Mouse (Mus musculus): ENCODE measurements around the gene Npas3. TPM values are rescaled to one million over a fixed set of nuclear protein-coding genes. Genes with fewer than 3 reads are reported as not detected.

Gene Npas3
- polyA plus RNA-seq, 1 experiment from 2014 or later = 0.70 TPM

DNA sequence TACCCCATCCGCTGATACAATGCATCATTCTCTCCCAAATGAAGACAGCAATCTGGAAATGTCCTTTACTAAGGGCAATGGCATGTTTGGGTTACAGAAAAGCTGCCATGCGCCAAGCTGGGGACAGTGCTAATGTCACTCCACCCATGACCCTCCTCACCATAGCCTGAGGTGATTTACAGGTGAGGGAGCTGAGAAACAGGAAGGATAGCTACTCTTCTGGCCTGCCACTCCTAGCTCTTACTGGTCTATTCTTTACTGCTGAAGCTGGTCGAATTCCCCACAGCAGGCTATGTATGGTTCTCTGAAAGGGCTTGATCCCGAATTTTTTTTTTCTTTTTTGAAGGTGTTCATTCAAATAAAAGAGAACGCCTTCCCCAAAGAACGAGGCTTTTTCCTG, 798.3 kb downstream of the Npas3 start:
- Histone ChIP-seq H3K9ac (no peak overlapping the region), H3K4me1 (no peaks in the 10 kb centered on the region), H3K4me2 (no peak overlapping the region), H3K4me3 (no peak overlapping the region), H3K27ac (no peak overlapping the region), H3K9me3 (replicated peaks) (no peaks in the 10 kb centered on the region), H3K36me3 (no peaks in the 10 kb centered on the region), H3K27me3 (replicated peaks) (no peaks in the 10 kb centered on the region)
- ATAC-seq = no peak
- 53% methylated on average over 6 of the region's 6 CpGs for WGBS (ENCODE audit: insufficient replicate concordance)

DNA sequence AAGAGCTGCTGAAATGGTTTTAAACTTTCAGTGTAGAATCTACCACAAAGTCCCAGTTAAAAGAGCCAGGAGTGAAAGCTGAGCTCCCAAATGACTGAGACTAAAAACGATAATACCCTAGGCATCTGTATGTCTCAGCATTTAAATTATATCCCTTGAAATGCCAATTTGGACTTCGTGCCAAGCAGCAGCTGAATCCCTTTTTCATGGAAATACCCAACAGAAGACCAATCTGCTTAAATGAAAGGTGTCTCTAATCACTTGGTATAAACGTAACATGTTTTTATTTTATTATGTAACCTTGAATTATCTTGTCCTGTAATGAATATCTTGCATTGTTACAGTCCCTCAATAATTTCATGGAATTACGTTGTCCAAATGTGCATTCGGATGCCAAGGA, 799.6 kb downstream of the Npas3 start:
- no peaks in the 10 kb centered on the region for H3K9me3 ChIP-seq (replicated peaks)
- no peak overlapping the region for H3K4me3 ChIP-seq
- no peak overlapping the region for H3K4me2 ChIP-seq
- no peaks in the 10 kb centered on the region for H3K36me3 ChIP-seq
- H3K9ac ChIP-seq = no peak overlapping the region
- H3K4me1 ChIP-seq = no peaks in the 10 kb centered on the region
- no peak for ATAC-seq
- WGBS (ENCODE audit: insufficient replicate concordance) = 70% methylated on average over 5 of the region's 5 CpGs
- no peak overlapping the region for H3K27ac ChIP-seq
- H3K27me3 ChIP-seq (replicated peaks) = no peaks in the 10 kb centered on the region

DNA sequence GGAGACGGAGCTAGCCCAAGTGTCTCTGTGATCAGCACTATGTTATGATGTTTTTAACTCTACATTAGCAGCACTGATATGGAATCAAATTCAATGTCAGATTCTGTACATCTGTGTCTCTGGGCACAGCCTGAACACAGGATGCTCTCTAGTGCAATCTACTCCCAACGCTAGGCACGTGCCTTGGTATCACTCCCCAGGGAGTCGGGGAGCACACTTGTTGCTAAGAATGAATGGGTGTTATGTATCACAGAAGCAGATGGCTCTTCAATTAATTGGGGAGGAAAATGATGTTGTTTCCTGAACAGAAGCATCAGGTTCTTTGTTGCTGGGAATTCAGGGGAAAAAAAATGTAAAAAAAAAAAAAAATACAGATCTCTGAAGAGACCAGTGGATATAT, 801.4 kb downstream of the Npas3 start:
- Histone ChIP-seq H3K4me3 (no peak overlapping the region), H3K27me3 (replicated peaks) (no peaks in the 10 kb centered on the region), H3K9ac (no peak overlapping the region), H3K4me2 (no peak overlapping the region), H3K4me1 (no peaks in the 10 kb centered on the region), H3K36me3 (no peaks in the 10 kb centered on the region), H3K27ac (no peak overlapping the region), H3K9me3 (replicated peaks) (no peaks in the 10 kb centered on the region)
- WGBS (ENCODE audit: insufficient replicate concordance) = 73% methylated on average over 4 of the region's 4 CpGs
- no peak for ATAC-seq

DNA sequence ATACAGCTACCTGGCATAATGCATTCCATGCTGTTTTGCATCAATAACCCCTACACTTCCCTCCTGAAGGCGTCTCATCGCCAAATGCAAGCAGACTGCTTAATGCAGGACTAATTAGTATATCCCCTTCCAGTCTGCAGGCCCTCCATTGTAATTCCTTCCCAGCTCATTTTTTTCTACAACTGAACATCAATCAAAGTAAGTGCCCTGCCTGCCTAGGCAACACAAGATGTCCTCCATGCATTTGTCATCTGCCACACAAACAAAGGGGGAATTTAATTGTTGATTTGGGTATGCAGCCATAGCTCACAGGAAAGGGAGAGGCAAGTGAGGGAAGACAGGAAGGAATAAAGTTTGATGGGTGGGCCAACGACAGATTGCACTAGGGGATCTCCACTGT, 804.5 kb downstream of the Npas3 start:
- Histone ChIP-seq H3K36me3 (no peaks in the 10 kb centered on the region), H3K4me1 (no peaks in the 10 kb centered on the region), H3K4me3 (no peak overlapping the region), H3K27me3 (replicated peaks) (no peaks in the 10 kb centered on the region), H3K9me3 (replicated peaks) (no peaks in the 10 kb centered on the region), H3K27ac (no peak overlapping the region), H3K4me2 (no peak overlapping the region), H3K9ac (no peak overlapping the region)
- WGBS (ENCODE audit: insufficient replicate concordance) = 44% methylated on average over 3 of the region's 3 CpGs
- ATAC-seq = no peak

DNA sequence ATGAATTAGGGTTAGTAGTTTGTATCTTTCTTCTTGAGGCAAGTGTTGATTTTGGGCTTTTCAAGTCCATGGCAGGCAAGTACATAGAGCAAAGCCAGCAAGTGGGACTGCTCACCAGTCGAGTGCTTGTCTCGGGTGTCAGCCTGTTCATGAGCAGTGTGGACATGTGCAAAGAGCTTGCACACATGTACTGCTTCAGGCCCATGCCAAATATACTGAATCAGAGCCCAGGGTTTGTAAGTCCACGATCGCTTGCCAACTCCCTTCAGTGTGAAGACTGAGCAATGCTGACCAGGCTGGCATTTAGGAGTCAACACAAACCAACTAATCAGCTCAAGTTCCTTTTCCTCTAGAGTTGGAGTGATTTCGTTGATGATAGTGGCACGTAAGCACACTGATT, 805.1 kb downstream of the Npas3 start:
- Histone ChIP-seq H3K36me3 (no peaks in the 10 kb centered on the region), H3K4me2 (no peak overlapping the region), H3K27ac (no peak overlapping the region), H3K4me3 (no peak overlapping the region), H3K9ac (no peak overlapping the region), H3K27me3 (replicated peaks) (no peaks in the 10 kb centered on the region), H3K9me3 (replicated peaks) (no peaks in the 10 kb centered on the region), H3K4me1 (no peaks in the 10 kb centered on the region)
- no peak for ATAC-seq
- WGBS (ENCODE audit: insufficient replicate concordance) = 73% methylated on average over 6 of the region's 6 CpGs

DNA sequence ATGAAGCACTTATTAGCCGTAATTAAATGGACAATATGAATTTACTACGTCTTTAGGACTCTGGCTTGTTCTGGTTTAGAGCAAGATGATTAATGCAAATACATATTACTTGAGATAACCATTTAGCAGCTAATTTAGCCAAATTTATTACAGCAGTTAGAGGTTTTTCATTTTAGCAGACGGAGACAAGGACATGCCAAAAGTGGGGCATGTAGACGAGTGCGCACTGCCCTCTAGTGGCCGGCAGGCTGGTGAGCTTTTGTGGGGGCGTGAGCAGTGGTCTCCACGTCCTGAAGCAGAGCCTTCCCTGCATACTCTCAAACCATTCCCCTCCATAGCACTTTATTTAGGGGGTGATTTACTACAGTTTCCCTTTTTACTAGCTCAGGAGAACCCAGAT, 812.3 kb downstream of the Npas3 start:
- no peaks in the 10 kb centered on the region for H3K36me3 ChIP-seq
- peaks cover 5% of the 10 kb centered on the region; the same call in 1 of the 2 replicates for H3K4me1 ChIP-seq
- no peaks in the 10 kb centered on the region for H3K9me3 ChIP-seq (replicated peaks)
- no peak overlapping the region for H3K9ac ChIP-seq
- no peak overlapping the region for H3K4me3 ChIP-seq
- WGBS (ENCODE audit: insufficient replicate concordance) = 21% methylated on average over 8 of the region's 8 CpGs
- no peak overlapping the region for H3K27ac ChIP-seq
- ATAC-seq = no peak
- H3K4me2 ChIP-seq = no peak overlapping the region
- peaks cover 15% of the 10 kb centered on the region; the same call in 1 of the 2 replicates for H3K27me3 ChIP-seq (replicated peaks)

DNA sequence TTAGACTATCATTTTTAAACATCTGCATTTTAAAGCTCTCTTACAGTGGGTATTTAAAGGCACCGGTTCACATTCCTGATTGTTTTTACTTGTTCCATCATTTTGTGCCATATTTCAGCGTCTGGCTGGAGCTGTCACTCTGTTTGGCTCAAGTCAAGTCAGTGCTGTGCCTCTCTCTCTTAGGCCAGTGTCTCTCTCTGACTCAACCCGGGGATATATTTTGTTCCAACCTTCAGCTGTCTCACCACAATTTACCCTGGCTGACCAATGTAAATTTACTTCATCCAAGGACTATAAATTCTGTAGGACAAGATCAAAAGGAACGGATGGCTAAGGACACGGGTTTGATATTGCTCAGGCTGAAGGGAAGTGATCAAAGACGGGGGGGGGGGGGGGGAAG, 812.7 kb downstream of the Npas3 start:
- no peaks in the 10 kb centered on the region for H3K9me3 ChIP-seq (replicated peaks)
- 51% methylated on average over 6 of the region's 6 CpGs for WGBS (ENCODE audit: insufficient replicate concordance)
- no peaks in the 10 kb centered on the region for H3K36me3 ChIP-seq
- H3K27ac ChIP-seq = no peak overlapping the region
- H3K4me2 ChIP-seq = no peak overlapping the region
- ATAC-seq = no peak
- peaks cover 17% of the 10 kb centered on the region; the same call in 1 of the 2 replicates for H3K27me3 ChIP-seq (replicated peaks)
- H3K9ac ChIP-seq = no peak overlapping the region
- peaks cover 5% of the 10 kb centered on the region; the same call in 1 of the 2 replicates for H3K4me1 ChIP-seq
- H3K4me3 ChIP-seq = no peak overlapping the region

DNA sequence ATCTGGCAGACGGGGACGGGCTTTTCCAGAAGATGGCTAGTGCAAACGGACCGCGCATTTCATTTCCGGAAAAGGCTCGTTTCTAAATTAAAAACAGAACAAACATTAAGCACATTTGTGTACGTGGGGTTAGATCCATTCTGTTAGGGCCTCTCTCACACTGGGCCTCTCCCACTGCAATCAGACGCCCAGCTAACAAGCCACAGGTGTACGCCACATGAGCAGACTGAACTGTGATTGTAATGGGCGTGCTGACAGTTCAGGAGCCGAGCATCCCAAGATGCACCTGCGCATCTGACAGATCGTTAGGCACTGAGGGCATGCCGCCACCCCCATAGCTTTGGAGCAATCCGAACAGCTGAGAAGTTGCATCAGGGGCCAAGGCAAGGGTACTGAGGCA, 816.5 kb downstream of the Npas3 start:
- Histone ChIP-seq H3K4me3 (no peak overlapping the region), H3K27me3 (replicated peaks) (peaks cover 51% of the 10 kb centered on the region), H3K9ac (no peak overlapping the region), H3K4me1 (peaks cover 13% of the 10 kb centered on the region; the same call in 1 of the 2 replicates), H3K9me3 (replicated peaks) (no peaks in the 10 kb centered on the region), H3K36me3 (no peaks in the 10 kb centered on the region), H3K4me2 (no peak overlapping the region), H3K27ac (no peak overlapping the region)
- no peak for ATAC-seq
- 73% methylated on average over 16 of the region's 16 CpGs for WGBS (ENCODE audit: insufficient replicate concordance)

DNA sequence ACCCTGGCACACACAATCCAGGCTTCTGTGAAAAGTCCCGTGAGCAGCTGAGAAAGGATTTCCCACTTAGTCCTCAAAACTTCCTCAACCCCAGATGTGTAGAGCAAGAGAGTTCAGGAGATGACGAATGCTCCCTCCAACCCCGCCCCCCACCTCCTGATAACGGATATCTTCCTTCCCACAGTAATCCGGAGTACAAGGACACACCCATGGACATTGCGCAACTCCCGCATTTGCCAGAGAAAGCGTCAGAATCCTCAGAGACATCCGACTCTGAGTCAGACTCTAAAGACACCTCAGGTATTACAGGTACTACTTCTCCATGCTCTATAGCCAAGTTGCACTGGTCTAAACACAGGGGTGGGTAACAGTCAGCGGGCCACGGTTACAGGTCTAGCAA, 817.1 kb downstream of the Npas3 start:
- Histone ChIP-seq H3K9ac (no peak overlapping the region), H3K4me1 (peaks cover 13% of the 10 kb centered on the region; the same call in 1 of the 2 replicates), H3K4me2 (no peak overlapping the region), H3K4me3 (no peak overlapping the region), H3K27me3 (replicated peaks) (peaks cover 51% of the 10 kb centered on the region), H3K9me3 (replicated peaks) (no peaks in the 10 kb centered on the region), H3K36me3 (no peaks in the 10 kb centered on the region), H3K27ac (no peak overlapping the region)
- ATAC-seq = no peak
- WGBS (ENCODE audit: insufficient replicate concordance) = 24% methylated on average over 11 of the region's 11 CpGs

DNA sequence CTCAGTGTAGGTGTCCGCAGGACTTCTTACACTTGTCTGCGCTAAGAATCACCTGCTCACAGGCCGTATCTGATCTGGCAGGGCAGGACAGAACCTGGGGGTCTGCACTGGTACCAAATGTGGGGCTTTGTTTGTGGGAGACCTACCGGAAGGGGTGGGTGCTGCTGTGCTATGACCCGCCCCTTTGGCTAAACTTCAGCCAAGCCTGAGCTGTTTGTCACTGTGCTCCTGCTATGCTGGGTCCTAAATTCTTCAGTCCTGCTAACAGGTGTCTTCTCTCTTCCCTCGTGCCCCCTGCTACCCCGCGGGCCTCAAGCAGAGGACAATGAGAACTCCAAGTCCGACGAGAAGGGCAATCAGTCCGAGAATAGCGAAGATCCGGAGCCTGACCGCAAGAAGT, 818.9 kb downstream of the Npas3 start:
- peak overlapping the region; percentile 57 for H3K4me2 ChIP-seq
- no peaks in the 10 kb centered on the region for H3K9me3 ChIP-seq (replicated peaks)
- ATAC-seq = no peak
- H3K9ac ChIP-seq = no peak overlapping the region
- H3K4me3 ChIP-seq = peak overlapping the region; percentile 38; the same call in 1 of the 2 replicates
- WGBS (ENCODE audit: insufficient replicate concordance) = 33% methylated on average over 14 of the region's 14 CpGs
- peaks cover 13% of the 10 kb centered on the region; the same call in 1 of the 2 replicates for H3K4me1 ChIP-seq
- no peaks in the 10 kb centered on the region for H3K36me3 ChIP-seq
- H3K27ac ChIP-seq = no peak overlapping the region
- H3K27me3 ChIP-seq (replicated peaks) = peaks cover 45% of the 10 kb centered on the region

DNA sequence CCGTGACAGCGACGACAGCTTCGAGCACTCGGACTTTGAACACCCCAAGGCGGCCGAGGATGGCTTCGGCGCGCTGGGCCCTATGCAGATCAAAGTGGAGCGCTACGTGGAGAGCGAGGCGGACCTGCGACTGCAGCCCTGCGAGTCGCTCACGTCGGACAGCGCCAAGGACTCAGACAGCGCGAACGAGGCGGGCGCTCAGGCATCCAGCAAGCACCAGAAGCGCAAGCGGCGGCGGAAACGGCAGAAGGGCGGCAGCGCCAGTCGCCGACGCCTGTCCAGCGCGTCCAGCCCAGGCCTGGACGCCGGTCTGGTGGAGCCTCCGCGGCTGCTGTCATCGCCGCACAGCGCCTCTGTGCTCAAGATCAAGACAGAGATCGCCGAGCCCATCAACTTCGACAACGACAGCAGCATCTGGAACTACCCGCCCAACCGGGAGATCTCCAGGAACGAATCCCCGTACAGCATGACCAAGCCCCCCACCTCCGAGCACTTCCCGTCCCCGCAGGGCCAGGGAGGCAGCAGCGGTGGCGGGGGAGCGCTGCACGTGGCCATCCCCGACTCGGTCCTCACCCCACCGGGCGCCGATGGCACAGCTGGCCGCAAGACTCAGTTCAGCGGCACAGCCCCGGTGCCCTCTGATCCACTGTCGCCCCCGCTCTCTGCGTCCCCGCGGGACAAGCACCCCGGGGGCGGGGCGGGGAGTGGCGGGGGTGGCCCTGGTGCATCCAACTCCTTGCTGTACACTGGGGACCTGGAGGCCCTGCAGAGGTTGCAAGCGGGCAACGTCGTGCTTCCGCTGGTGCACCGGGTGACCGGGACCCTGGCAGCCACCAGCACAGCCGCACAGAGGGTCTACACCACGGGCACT, 819.6 kb downstream of the Npas3 start:
- Histone ChIP-seq H3K27ac (no peak overlapping the region), H3K9me3 (replicated peaks) (no peaks in the 10 kb centered on the region), H3K4me3 (peak overlapping the region; percentile 38), H3K9ac (no peak overlapping the region; the same call in 1 of the 2 replicates), H3K27me3 (replicated peaks) (peaks cover 42% of the 10 kb centered on the region), H3K4me2 (peak overlapping the region; percentile 57), H3K4me1 (peaks cover 13% of the 10 kb centered on the region; the same call in 1 of the 2 replicates), H3K36me3 (no peaks in the 10 kb centered on the region)
- 6% methylated on average over 84 of the region's 84 CpGs for WGBS (ENCODE audit: insufficient replicate concordance)
- ATAC-seq = no peak

DNA sequence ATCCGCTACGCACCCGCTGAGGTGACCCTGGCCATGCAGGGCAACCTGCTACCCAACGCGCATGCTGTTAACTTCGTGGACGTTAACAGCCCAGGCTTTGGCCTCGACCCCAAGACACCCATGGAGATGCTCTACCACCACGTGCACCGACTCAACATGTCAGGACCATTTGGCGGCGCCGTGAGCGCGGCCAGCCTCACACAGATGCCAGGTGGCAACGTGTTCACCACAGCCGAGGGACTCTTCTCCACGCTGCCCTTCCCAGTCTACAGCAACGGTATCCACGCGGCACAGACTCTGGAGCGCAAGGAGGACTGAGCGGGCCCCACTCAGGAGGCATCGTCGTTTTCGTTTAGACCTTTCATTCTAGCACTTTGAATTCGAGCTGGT, 820.3 kb downstream of the Npas3 start:
- WGBS (ENCODE audit: insufficient replicate concordance) = 53% methylated on average over 27 of the region's 27 CpGs
- ATAC-seq = no peak
- H3K4me1 ChIP-seq = peaks cover 13% of the 10 kb centered on the region; the same call in 1 of the 2 replicates
- H3K27ac ChIP-seq = no peak overlapping the region
- H3K36me3 ChIP-seq = no peaks in the 10 kb centered on the region
- H3K4me3 ChIP-seq = peak overlapping the region; percentile 38; the same call in 1 of the 2 replicates
- H3K4me2 ChIP-seq = peak overlapping the region; percentile 57
- H3K27me3 ChIP-seq (replicated peaks) = peaks cover 42% of the 10 kb centered on the region
- no peaks in the 10 kb centered on the region for H3K9me3 ChIP-seq (replicated peaks)
- H3K9ac ChIP-seq = no peak overlapping the region

Data from liver, embryonic 12.5 days (tissue).